Mouse (Mus musculus) right cerebral cortex, postnatal 4 days (tissue): ENCODE measurements around the gene Gpr135.
"Not testable (repeated sequence)": the region's sequence is repeated elsewhere in the genome, so short reads cannot be mapped to it uniquely, and the experiment has no call there.

ENCODE experiments used
- DNase-seq: peaks from one replicate; pipeline ENCODE4 v3.0.0-alpha.2; 2022

The Gpr135 gene

DNA sequence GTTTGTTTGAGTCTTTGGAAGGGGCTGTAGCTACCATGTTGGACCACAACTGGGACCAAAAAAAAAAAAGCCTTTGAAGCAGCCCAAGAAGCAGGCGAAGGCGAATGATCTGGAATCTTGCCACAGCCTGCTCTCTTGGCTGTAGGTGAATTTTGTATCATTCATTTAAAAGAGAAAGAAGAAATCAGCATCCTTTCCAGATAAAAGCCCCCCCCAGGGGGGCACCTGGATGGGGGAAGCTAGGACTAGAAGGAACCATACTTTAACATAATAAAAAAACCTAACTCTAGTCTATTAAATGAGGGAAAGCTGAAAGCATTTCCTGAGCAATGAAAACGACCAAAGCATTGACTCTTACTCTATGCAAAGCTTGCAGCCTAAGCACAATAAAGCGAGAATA lies 20.1 kb downstream of the Gpr135 start:
- DNase-seq, result no peak

DNA sequence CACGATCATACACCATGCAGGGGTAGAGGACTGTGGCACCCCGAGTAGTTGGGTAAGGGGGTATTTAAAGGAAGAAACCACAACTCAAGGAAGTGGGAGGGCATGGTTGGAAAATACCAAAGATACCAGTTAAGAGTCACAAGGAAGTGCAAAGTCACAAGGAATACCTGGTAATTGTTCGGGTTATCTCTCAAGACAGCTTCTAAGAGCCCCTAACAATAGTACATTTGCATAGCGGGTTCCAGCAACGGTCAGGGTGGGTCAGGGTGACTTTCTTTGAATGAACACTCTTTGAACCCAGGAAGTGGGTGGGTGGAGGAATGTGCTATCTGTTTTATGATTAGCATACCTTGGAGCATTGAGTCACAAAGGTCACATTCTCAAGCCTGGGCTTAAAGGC lies 20.8 kb downstream of the Gpr135 start:
- DNase-seq, result not testable (repeated sequence)

- no peak for DNase-seq
Measured at GRCm38 (mm10) chr12:72047513-72047912, 23.4 kb downstream of the Gpr135 start.

DNA sequence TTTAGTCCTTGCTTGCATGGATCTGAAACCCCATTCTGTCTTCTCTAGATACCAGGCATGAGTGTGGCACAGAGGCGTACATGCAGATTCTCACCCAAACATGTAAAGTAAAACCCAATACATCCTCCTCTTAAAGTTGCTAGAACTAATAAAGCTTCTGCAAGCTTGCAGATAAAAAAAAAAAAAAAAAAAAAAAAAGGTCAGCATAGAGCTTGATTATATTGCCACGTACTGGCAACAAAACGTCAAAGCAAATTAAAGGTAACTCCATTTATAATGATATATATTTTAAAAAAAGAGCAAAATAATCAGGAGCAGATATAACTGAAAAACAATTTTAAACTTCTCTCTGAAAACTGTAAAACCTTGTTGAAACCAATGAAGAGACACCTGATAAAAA lies 29.7 kb downstream of the Gpr135 start:
- no peak for DNase-seq

- DNase-seq, result no peak
Measured at GRCm38 (mm10) chr12:72039501-72039900, 31.4 kb downstream of the Gpr135 start.

DNA sequence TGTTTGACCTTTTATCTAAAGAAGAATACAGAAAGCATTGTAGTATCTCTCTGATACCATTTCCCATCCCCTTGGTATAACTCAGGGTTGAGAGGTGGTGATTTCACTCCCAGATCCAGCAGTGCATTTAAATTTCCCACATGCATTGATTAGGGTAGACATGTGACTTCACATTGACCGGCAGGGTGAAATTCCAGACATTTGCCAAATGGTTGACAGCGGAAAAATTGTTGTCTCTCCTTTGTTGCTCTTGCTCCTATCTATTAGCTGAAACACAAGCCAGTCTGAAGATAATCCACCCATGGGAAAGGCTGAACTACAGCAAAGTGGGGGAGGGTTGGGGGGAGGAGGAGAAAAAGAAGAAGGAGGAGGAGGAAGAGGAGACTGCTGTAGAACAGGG lies 32.1 kb downstream of the Gpr135 start:
- DNase-seq, result no peak

DNA sequence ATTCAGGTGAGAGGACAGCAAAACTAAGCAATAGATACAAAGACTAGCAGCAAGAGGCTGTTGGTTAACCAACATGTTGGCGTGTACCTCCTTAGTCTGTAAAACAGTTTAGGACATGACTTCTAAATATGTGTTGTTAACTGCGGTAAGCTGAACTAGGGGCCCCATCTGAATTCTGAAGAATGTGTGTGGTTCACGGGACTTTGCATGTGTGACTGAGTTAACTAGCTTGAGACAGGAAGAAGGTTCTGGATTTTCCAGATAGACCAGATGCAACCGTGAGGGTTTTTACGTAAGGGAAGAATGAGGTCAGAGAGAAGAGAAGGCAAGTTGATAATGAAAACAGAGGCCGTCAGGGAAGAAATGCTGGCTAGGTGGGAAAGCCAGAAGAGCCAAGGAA lies 33.9 kb downstream of the Gpr135 start:
- DNase-seq, result no peak

- DNase-seq, result no peak
Measured at GRCm38 (mm10) chr12:72036097-72036661, 34.7 kb downstream of the Gpr135 start.

DNA sequence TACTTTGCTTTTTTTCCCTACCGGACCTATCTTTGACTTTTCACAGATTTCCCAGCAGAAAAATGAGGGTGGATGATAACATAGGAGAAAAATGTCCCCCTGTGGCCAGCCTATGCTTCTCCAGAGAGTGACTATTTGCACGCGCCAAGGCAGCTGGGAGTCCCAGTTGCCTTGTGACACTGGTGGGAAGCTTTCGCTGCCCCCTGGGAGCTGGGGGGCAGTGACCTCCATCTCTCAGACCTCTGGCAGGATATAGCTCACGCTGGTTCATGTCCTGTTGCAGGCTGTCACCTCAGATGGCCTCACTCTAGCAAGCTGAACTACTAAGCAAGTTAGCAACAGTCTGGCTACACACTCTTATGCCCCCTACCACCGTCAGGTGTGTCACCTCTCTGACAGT lies 39.1 kb downstream of the Gpr135 start:
- DNase-seq, result no peak

GRCm38 (mm10) chr12:72031171-72031570 lies 39.8 kb downstream of the Gpr135 start:
- DNase-seq, result peak; percentile 12

DNA sequence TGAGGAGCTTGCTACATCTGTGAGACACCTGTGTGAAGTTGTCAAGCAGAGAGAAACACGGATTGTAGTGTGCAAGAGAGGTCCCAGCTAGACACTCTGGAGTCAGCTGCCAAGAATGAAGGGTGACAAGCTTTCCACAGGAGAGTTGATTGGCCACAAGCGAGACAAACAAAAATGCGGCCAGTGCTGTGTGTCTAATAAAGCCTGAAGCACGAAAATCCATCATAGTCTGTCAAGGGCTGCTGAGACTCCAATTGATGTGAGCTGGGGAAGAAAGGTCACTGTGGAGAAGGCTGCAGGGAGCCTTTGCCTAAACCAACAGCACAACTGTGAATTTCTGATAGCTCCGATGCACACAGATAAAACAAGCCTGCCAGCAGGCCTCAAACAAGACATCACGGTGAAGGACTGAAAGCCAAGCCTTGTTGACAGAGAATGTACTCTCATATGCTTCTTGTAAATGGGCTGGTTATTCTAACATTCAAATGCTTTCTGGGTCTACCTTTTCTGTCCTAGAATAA lies 45.6 kb downstream of the Gpr135 start:
- DNase-seq, result no peak

GRCm38 (mm10) chr12:72023572-72023971 lies 47.4 kb downstream of the Gpr135 start:
- DNase-seq, result no peak

DNA sequence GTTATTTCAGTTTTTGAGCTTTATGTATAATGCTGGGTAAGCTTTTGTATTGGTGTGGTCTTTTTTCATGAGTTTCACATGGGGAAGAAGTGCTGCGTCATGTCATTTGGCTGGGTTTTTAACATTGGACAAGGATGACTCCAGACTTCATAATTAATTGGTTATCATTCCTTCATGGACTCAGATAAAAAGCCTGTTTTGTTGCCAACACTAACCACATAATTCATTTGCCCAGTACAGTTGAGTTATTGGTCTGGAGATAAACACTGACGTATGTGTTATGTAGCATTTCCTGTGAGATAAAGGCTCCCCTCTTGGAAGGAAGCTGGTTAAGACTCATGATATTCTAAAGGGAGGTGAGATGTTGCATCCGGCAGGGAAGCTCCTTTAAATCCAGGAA lies 48.1 kb downstream of the Gpr135 start:
- no peak for DNase-seq

DNA sequence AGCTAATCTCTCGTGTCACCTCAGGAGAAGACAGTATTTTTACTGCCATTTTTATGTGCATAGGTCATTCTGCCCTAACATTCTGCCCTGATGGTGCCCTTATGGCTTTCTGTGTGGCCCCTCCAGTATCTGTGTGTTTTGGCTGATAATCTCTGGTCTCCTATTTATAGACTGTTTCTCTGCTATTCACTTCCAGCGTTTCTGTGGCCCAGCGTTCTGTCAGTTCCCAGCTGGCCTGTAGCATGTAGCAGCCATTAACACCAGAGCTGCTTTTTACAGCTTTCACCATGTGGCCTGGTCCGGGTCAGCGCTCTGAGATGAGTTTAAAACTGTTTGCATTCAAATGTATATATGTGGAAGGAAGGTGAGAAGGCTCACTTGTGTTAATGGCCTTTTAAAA lies 49.4 kb downstream of the Gpr135 start:
- DNase-seq, result no peak

- DNase-seq, result no peak
Measured at GRCm38 (mm10) chr12:72020285-72020684, 50.6 kb downstream of the Gpr135 start.
